Mouse (Mus musculus) small intestine, adult 10 weeks (tissue): ENCODE measurements around the gene Tiprl. TPM values are rescaled to one million over a fixed set of nuclear protein-coding genes. Genes with fewer than 3 reads are reported as not detected.

Experiments
- polyA plus RNA-seq: library from polyadenylated mRNA; stranded (reverse); fragments of 350-450 nt; fragmentation: Illumina TruSeq; extraction: RNeasy Lipid Tissue Mini Kit (QIAGEN cat#74804); gene quantifications from one replicate; pipeline ENCODE4 v1.2.3, GENCODE M21; 2014; ENCODE audit warnings: low replicate concordance

Gene Tiprl
- polyA plus RNA-seq = 125 TPM

GRCm38 (mm10) chr1:165236321-165237298 lies at the start of gene Tiprl:
Tiprl (minus strand) TSS chr1:165236996.

GRCm38 (mm10) chr1:165193880-165194661 lies 42.7 kb downstream of the Tiprl start, which contains the start of gene Sft2d2:
Sft2d2 (minus strand) TSS chr1:165194438.

Other genes with a start within 250 kb of the Tiprl start
- not detected for gene Tbx19, start 76.2 kb downstream of the Tiprl start, polyA plus RNA-seq
- 97.8 TPM for gene Sft2d2, start 42.6 kb downstream of the Tiprl start, polyA plus RNA-seq
- 1.6 TPM for gene Gpr161, start 58.8 kb upstream of the Tiprl start, polyA plus RNA-seq
- gene Dcaf6, start 223.5 kb upstream of the Tiprl start, polyA plus RNA-seq = 26.1 TPM
- 494 TPM for gene Mpc2, start 223.6 kb upstream of the Tiprl start, polyA plus RNA-seq
- 0.22 TPM for gene Adcy10, start 248.2 kb upstream of the Tiprl start, polyA plus RNA-seq